Mouse (Mus musculus) right cerebral cortex, postnatal 4 days (tissue): ENCODE measurements at regions not wholly inside any gene's neighbourhood (a gene's known extent, or its start where the extent isn't known, plus 50 kb on each side); places are given as distances from the start of the nearest gene placed in this dataset.

Experiments used
- DNase-seq: peaks from one replicate; pipeline ENCODE4 v3.0.0-alpha.2; 2022

DNA sequence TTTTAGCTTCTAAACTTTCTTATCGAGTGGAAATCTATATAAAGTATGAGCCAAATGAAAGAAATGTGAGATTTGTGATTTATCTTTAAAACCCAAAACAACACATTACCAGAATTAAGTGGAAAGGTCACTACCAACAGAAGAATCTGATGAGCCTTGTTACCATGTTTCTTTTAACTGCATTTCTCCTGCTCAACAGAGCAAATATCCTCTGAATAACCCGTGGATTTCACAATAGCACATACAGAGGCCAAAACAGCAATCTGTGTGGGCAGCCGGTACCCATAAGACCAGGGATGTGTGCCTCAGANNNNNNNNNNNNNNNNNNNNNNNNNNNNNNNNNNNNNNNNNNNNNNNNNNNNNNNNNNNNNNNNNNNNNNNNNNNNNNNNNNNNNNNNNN is 85.3 kb downstream of the 4930444P10Rik start:
- no peak for DNase-seq

DNA sequence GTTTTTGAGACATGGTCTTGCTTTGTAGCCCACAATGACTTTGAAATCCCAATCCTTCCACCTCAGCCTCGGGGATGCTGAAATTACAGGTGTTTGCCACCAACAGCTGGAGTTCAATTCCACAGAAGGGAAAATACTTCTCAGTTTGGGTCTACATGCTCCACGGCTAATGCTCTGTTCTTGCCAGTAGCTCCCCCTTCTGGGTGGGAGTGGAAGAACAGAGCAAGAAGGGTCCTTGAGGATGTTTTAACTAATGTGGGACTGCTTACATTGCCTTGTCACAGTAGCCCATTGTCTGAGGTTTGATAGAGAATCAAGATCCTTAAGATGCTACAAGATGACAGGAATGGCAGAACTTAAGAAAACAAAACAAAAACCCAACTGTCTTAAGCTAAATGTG is 86.2 kb downstream of the 4930444P10Rik start:
- no peak for DNase-seq

- DNase-seq, result no peak
Measured at GRCm38 (mm10) chr1:15997135-15997534, 96.0 kb downstream of the 4930444P10Rik start.

DNA sequence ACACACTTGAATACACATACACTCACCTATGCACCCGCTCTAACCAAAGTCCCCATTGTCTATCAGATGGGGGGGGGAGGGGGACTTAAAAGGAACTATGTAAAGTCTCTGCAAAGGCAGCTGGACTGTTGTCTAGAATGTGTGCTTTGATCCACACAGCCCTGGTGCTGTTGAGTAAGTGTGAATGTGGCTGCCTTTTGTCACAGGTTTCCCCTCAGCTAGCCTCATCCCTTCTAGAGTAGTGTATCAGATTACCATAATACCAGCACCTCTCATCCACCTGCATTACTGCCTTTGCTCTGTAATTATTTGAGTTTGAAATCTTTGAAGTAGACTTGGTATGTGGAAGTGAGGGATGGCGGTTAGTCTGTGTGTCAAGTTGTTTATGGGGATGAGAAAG is 96.8 kb downstream of the 4930444P10Rik start:
- no peak for DNase-seq

GRCm38 (mm10) chr1:15993561-15994410 is 99.3 kb downstream of the 4930444P10Rik start:
- peak; percentile 7 for DNase-seq

DNA sequence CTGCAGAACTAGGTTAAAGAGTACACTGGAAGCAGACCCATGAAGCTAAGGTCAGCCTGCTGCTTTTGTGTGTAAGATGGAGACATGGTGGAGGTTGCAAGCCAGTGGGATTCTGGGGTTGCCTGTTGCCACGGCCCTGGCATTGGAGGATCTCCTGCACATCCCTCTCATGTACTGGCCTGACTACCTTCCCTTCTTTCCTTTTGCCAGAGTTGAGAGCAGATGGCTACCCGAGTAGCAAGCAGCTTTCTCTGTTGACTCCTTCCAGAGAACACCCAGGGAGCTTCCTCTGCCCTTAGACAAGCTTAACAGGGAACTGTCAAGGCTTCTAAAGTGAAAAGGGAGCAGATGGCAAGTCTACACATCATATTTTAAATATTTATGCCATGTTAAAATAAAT is 102.1 kb downstream of the 4930444P10Rik start:
- DNase-seq, result no peak

- DNase-seq, result no peak
Measured at GRCm38 (mm10) chr1:15985579-15985978, 107.5 kb downstream of the 4930444P10Rik start.

DNA sequence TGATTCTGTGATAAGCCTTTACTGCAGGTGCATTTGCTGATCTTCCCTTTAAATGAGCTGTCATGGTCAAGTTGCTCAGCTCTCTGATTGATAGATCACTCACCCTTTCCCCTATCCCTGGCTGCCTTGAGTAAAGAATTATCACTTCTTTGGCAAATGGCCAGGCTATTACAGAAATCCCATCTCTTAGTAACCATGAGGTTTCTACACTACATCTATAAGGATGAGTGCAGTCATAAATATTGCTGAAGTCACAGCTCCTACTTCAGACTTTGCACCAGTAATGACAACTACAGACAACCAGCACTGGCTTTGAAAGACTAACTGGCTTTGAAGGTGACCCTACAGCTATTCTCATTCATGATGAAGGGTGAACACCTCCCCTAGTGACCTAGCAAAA is 113.8 kb downstream of the 4930444P10Rik start:
- no peak for DNase-seq

- no peak for DNase-seq
Measured at GRCm38 (mm10) chr1:15959578-15959977, 133.5 kb downstream of the 4930444P10Rik start.

GRCm38 (mm10) chr1:15958661-15959060 is 134.5 kb downstream of the 4930444P10Rik start:
- no peak for DNase-seq

DNA sequence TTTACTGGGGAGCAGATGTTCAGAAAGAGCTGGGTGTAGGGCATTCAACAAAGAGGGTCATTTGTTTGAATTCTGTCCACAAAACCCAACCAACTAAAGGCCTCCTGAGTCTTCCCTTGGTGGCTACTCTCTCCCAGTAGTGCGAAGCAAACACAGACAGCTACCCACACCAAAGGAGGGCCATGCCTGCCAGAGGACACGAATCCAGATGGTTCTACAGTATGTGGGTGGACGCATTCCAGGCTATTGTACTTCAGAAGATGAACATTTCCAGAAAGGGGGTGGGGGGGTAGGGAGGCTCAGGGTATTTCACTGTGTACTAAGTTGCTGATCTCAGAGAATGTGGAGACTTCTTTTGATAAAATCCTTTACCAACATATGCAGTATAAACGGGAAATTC is 149.5 kb downstream of the 4930444P10Rik start:
- DNase-seq, result no peak

- no peak for DNase-seq
Measured at GRCm38 (mm10) chr1:15943041-15943440, 150.1 kb downstream of the 4930444P10Rik start.
